13 mouse cellular contexts compared by ENCODE assay signal in genomic region chr16:34968181-34968580, GRCm38 (mm10). TPM values are rescaled to one million over a fixed set of nuclear protein-coding genes. Genes with fewer than 3 reads are reported as not detected.
A peak's percentile ranks its signal among the peaks of the same experiment; 100 is the strongest.
DNase-seq lines count a peak whose midpoint lies in the region; ATAC-seq and TF ChIP-seq lines count a peak whose summit lies in the region.
"Had no signal": no experiment of that assay in that cellular context is flagged by ENCODE, and none has a peak within 500 bp of the region (broad histone marks: within the 10 kb centered on the region; RNA-seq: fewer than 3 reads in every experiment).

No protein-coding gene starts in this region.

- H3K9ac ChIP-seq in forebrain, embryonic 14.5 days (ENCODE audit: low read length) = no peak overlapping the region
- no peak overlapping the region for H3K9ac ChIP-seq in intestine, embryonic 15.5 days
- H3K9ac ChIP-seq in intestine, embryonic 16.5 days (ENCODE audit: low read depth, low read length) = no peak overlapping the region
- no peak overlapping the region for H3K9ac ChIP-seq in lung, postnatal 0 days (replicated peaks; ENCODE audit: low read depth)
- H3K9ac ChIP-seq: heart, embryonic 15.5 days had no signal

- TF ChIP-seq CTCF in lung, postnatal 0 days (IDR thresholded peaks at IDR 0.05) = peak; percentile 22
- peak; percentile 42 for TF ChIP-seq CTCF in Patski (IDR thresholded peaks at IDR 0.05)

- no peak overlapping the region for H3K4me2 ChIP-seq in forebrain, embryonic 14.5 days (ENCODE audit: low read length)
- H3K4me2 ChIP-seq in intestine, embryonic 15.5 days (replicated peaks) = no peak overlapping the region
- H3K4me2 ChIP-seq in intestine, embryonic 16.5 days (ENCODE audit: low read depth, low read length) = no peak overlapping the region
- no peak overlapping the region for H3K4me2 ChIP-seq in lung, postnatal 0 days (replicated peaks; ENCODE audit: low read depth, low read length)
- H3K4me2 ChIP-seq: heart, embryonic 11.5 days; heart, embryonic 15.5 days had no signal

- H3K4me1 ChIP-seq in forebrain, embryonic 10.5 days = peaks cover 27% of the 10 kb centered on the region
- no peaks in the 10 kb centered on the region for H3K4me1 ChIP-seq in forebrain, embryonic 14.5 days (ENCODE audit: control insufficient read depth, insufficient read depth, low read length)
- peaks cover 15% of the 10 kb centered on the region for H3K4me1 ChIP-seq in intestine, embryonic 15.5 days (replicated peaks)
- peaks cover 23% of the 10 kb centered on the region for H3K4me1 ChIP-seq in intestine, embryonic 16.5 days (ENCODE audit: control insufficient read depth, insufficient read depth, low read length)
- peaks cover 15% of the 10 kb centered on the region for H3K4me1 ChIP-seq in lung, postnatal 0 days (ENCODE audit: insufficient read depth, low read depth, low read length)

- H3K36me3 ChIP-seq in forebrain, embryonic 10.5 days (replicated peaks) = peaks cover 5% of the 10 kb centered on the region; the same call in 1 of the 2 replicates
- H3K36me3 ChIP-seq in forebrain, embryonic 14.5 days (ENCODE audit: control insufficient read depth, insufficient read depth, low read length) = no peaks in the 10 kb centered on the region
- peaks cover 11% of the 10 kb centered on the region; the same call in 1 of the 2 replicates for H3K36me3 ChIP-seq in intestine, embryonic 15.5 days
- H3K36me3 ChIP-seq in intestine, embryonic 16.5 days (ENCODE audit: control insufficient read depth, insufficient read depth, low read length) = 0 out of 2 replicates have a peak, but pooled peaks cover 4% of the 10 kb centered on the region
- H3K36me3 ChIP-seq in lung, postnatal 0 days (ENCODE audit: insufficient read depth, low read length) = peaks cover 15% of the 10 kb centered on the region; the same call in 1 of the 2 replicates
- H3K36me3 ChIP-seq: embryonic facial prominence, embryonic 10.5 days; heart, embryonic 15.5 days had no signal

- H3K27me3 ChIP-seq in forebrain, embryonic 10.5 days (ENCODE audit: poor library complexity, severe bottlenecking) = no peaks in the 10 kb centered on the region
- H3K27me3 ChIP-seq in forebrain, embryonic 14.5 days (replicated peaks; ENCODE audit: control insufficient read depth, insufficient read depth, low read length) = no peaks in the 10 kb centered on the region
- H3K27me3 ChIP-seq in intestine, embryonic 15.5 days (replicated peaks) = no peaks in the 10 kb centered on the region
- H3K27me3 ChIP-seq in intestine, embryonic 16.5 days (replicated peaks; ENCODE audit: control insufficient read depth, insufficient read depth, low read length) = no peaks in the 10 kb centered on the region
- no peaks in the 10 kb centered on the region for H3K27me3 ChIP-seq in lung, postnatal 0 days (replicated peaks; ENCODE audit: insufficient read depth, low read length)
- no peaks in the 10 kb centered on the region for H3K27me3 ChIP-seq in Patski

- CTCF ChIA-PET in Patski (lab: Charles Lee) = interaction anchor here (0.8 to 2.9 kb wide), 12 partner anchors 8 to 301 kb away, joined by 3 to 19 read pairs (median 6); no protein-coding TSS in a partner anchor

- no peak for DNase-seq in forebrain, embryonic 10.5 days (ENCODE audit: extremely low spot score, low spot score)
- no peak for DNase-seq in forebrain, embryonic 14.5 days (ENCODE audit: low spot score)
- DNase-seq in lung, postnatal 0 days (ENCODE audit: low spot score) = no peak
- no peak for DNase-seq in lung, adult 18-20 months
- DNase-seq in Patski (ENCODE audit: low read depth, low spot score) = no peak
- DNase-seq in urinary bladder, adult 18-20 months (ENCODE audit: low spot score in 2 of 2) = no peak
- DNase-seq: gastrocnemius, postnatal 14 days had no signal

- in situ Hi-C loops in Patski (cut with MboI; ENCODE audit: low pct_unique_long_range_greater_than_20kb) = loop anchor here (5.0 kb wide), 2 partner anchors 61 to 301 kb away; no protein-coding TSS in a partner anchor

- POLR2A ChIA-PET in Patski (lab: Charles Lee) = no interaction called here

- TF ChIP-seq EP300 in lung, postnatal 0 days (IDR thresholded peaks at IDR 0.05) = no peak

- 73% methylated on average over 5 of the region's 5 CpGs for WGBS in forebrain, embryonic 10.5 days
- 63% methylated on average over 5 of the region's 5 CpGs for WGBS in forebrain, embryonic 14.5 days
- 89% methylated on average over 5 of the region's 5 CpGs for WGBS in intestine, embryonic 15.5 days
- WGBS in intestine, embryonic 16.5 days = 91% methylated on average over 5 of the region's 5 CpGs
- WGBS in lung, postnatal 0 days = 88% methylated on average over 5 of the region's 5 CpGs

- no peak for ATAC-seq in forebrain, embryonic 14.5 days
- ATAC-seq in intestine, embryonic 15.5 days = no peak
- ATAC-seq in intestine, embryonic 16.5 days = no peak
- no peak for ATAC-seq in lung, postnatal 0 days
- no peak for ATAC-seq in Patski

- H3K27ac ChIP-seq in forebrain, embryonic 10.5 days = 0 out of 2 replicates have a peak overlapping the region, but pooled peaks have one; percentile 15
- H3K27ac ChIP-seq in forebrain, embryonic 14.5 days (ENCODE audit: low read depth, low read length) = no peak overlapping the region
- 0 out of 2 replicates have a peak overlapping the region, but pooled peaks have one; percentile 13 for H3K27ac ChIP-seq in intestine, embryonic 15.5 days
- H3K27ac ChIP-seq in intestine, embryonic 16.5 days (ENCODE audit: low read length) = no peak overlapping the region
- no peak overlapping the region for H3K27ac ChIP-seq in lung, postnatal 0 days (ENCODE audit: low read length)
- H3K27ac ChIP-seq: heart, adult 2 months; heart, embryonic 15.5 days had no signal

- H3K4me3 ChIP-seq in forebrain, embryonic 10.5 days = no peak overlapping the region
- H3K4me3 ChIP-seq in forebrain, embryonic 14.5 days (ENCODE audit: low read depth, low read length) = no peak overlapping the region
- H3K4me3 ChIP-seq in intestine, embryonic 15.5 days (replicated peaks) = no peak overlapping the region
- H3K4me3 ChIP-seq in intestine, embryonic 16.5 days (ENCODE audit: low read length) = no peak overlapping the region
- H3K4me3 ChIP-seq in lung, postnatal 0 days (ENCODE audit: low read depth, low read length) = no peak overlapping the region
- H3K4me3 ChIP-seq: embryonic facial prominence, embryonic 10.5 days; heart, adult 2 months; heart, embryonic 15.5 days had no signal

- H3K9me3 ChIP-seq in forebrain, embryonic 10.5 days = no peaks in the 10 kb centered on the region
- no peaks in the 10 kb centered on the region for H3K9me3 ChIP-seq in forebrain, embryonic 14.5 days (replicated peaks; ENCODE audit: control insufficient read depth, low read length)
- no peaks in the 10 kb centered on the region for H3K9me3 ChIP-seq in intestine, embryonic 15.5 days
- no peaks in the 10 kb centered on the region for H3K9me3 ChIP-seq in intestine, embryonic 16.5 days (ENCODE audit: control insufficient read depth, low read length)
- H3K9me3 ChIP-seq in lung, postnatal 0 days (ENCODE audit: low read length) = no peaks in the 10 kb centered on the region
- H3K9me3 ChIP-seq: embryonic facial prominence, embryonic 10.5 days; heart, embryonic 15.5 days had no signal

RNA-seq across cellular contexts. Expression of gene Hacd2, which starts 54.0 kb away (rescaled TPM):
- 69.8 and 94.8 TPM in 2 replicates for polyA plus RNA-seq in forebrain, embryonic 10.5 days (2016; fragmentation: Nextera tagmentation; extraction: Ambion mirVana)
- 19.8 and 32.1 TPM in 2 replicates for polyA plus RNA-seq in forebrain, embryonic 14.5 days (2014; fragmentation: Nextera tagmentation; extraction: Ambion mirVana)
- polyA plus RNA-seq in intestine, embryonic 15.5 days (2015; fragmentation: Nextera tagmentation; extraction: Ambion mirVana) = 92.3 and 112 TPM in 2 replicates
- polyA plus RNA-seq in intestine, embryonic 16.5 days (2015; fragmentation: Nextera tagmentation; extraction: Ambion mirVana) = 103 TPM in 2 replicates
- polyA plus RNA-seq in lung, postnatal 0 days (2015; fragmentation: Nextera tagmentation; extraction: Ambion mirVana) = 60.8 and 67.1 TPM in 2 replicates
- 76.2 TPM for polyA plus RNA-seq in Patski (2021)

Comparison
In these comparisons a context has a peak if more than half of its experiments do, and no peak if none do; other contexts are left out.
1. H3K27ac ChIP-seq: peak in forebrain, embryonic 10.5 days (single experiment) and intestine, embryonic 15.5 days (single experiment); none in forebrain, embryonic 14.5 days (single experiment), intestine, embryonic 16.5 days (single experiment) and lung, postnatal 0 days (single experiment).